Mouse (Mus musculus) erythroblast, embryonic 14.5 days (primary cell): Measurements from ENCODE around the gene Cds1.

Experiments
- GATA1 ChIP-seq: IDR thresholded peaks from 2 replicates; pipeline ENCODE4 v1.6.1; 2012; ENCODE audit warnings: low read length, inconsistent platforms, mixed read lengths
- TAL1 ChIP-seq: IDR thresholded peaks from 3 replicates; pipeline ENCODE4 v1.6.1; 2012; ENCODE audit warnings: low read length, inconsistent platforms, mixed read lengths

- TF ChIP-seq TAL1 (no peak), GATA1 (no peak)
These were observed 61.6 kb downstream of the Cds1 start for GRCm38 (mm10) chr5:101826531-101826970.
